Mouse (Mus musculus) embryonic facial prominence, embryonic 11.5 days (tissue): Measurements from ENCODE around the gene Nme4. TPM values are rescaled to one million over a fixed set of nuclear protein-coding genes. Genes with fewer than 3 reads are reported as not detected.

ENCODE experiments used
- polyA plus RNA-seq: library from polyadenylated mRNA; unstranded; fragments of >200 nt; fragmentation: Nextera tagmentation; extraction: Ambion mirVana; gene quantifications from 2 replicates; pipeline ENCODE4 v1.2.1, GENCODE M21; 2014

The Nme4 gene
- polyA plus RNA-seq, 1 experiment from 2014 or later = 91.2 TPM

Other genes with a start within 250 kb of the Nme4 start
- 14.7 and 15.1 TPM in 2 replicates for gene Wdr90, start 234.1 kb downstream of the Nme4 start, polyA plus RNA-seq
- gene Mcrip2, start 226.8 kb downstream of the Nme4 start, polyA plus RNA-seq = 7.3 and 9.5 TPM in 2 replicates
- 49.8 and 63.3 TPM in 2 replicates for gene Mettl26, start 220.5 kb downstream of the Nme4 start, polyA plus RNA-seq
- 0.63 and 0.87 TPM in 2 replicates for gene Wfikkn1, start 214.7 kb downstream of the Nme4 start, polyA plus RNA-seq
- 17.6 and 18.7 TPM in 2 replicates for gene Rab40c, start 175.9 kb downstream of the Nme4 start, polyA plus RNA-seq
- gene Pigq, start 150.7 kb downstream of the Nme4 start, polyA plus RNA-seq = 40.2 and 41.4 TPM in 2 replicates
- gene Nhlrc4, start 150.6 kb downstream of the Nme4 start, polyA plus RNA-seq = 0.15 TPM in 1 of 2 replicates, not detected in the other
- 0.15 and 0.49 TPM in 2 replicates for gene A930017K11Rik, start 143.0 kb downstream of the Nme4 start, polyA plus RNA-seq
- 17.4 and 20.2 TPM in 2 replicates for gene Capn15, start 109.8 kb downstream of the Nme4 start, polyA plus RNA-seq
- gene Rab11fip3, start 26.0 kb downstream of the Nme4 start, polyA plus RNA-seq = 12.9 and 16.1 TPM in 2 replicates
- gene Decr2, start 5.3 kb downstream of the Nme4 start, polyA plus RNA-seq = 18.8 and 19.0 TPM in 2 replicates
- gene Tmem8, start 17.7 kb upstream of the Nme4 start, polyA plus RNA-seq = 0.48 and 0.92 TPM in 2 replicates
- 250 and 261 TPM in 2 replicates for gene Mrpl28, start 27.9 kb upstream of the Nme4 start, polyA plus RNA-seq
- 12.8 and 17.9 TPM in 2 replicates for gene Axin1, start 43.1 kb upstream of the Nme4 start, polyA plus RNA-seq
- 0.48 and 0.64 TPM in 2 replicates for gene Pdia2, start 103.5 kb upstream of the Nme4 start, polyA plus RNA-seq
- gene Rgs11, start 107.3 kb upstream of the Nme4 start, polyA plus RNA-seq = 2.0 and 3.0 TPM in 2 replicates
- gene Arhgdig, start 112.2 kb upstream of the Nme4 start, polyA plus RNA-seq = 15.9 and 21.1 TPM in 2 replicates
- 21.3 and 21.7 TPM in 2 replicates for gene Fam234a, start 148.6 kb upstream of the Nme4 start, polyA plus RNA-seq
- gene Luc7l, start 157.3 kb upstream of the Nme4 start, polyA plus RNA-seq = 140 and 147 TPM in 2 replicates